Mouse (Mus musculus) effector memory CD4-positive, alpha-beta T cell, adult 7 months (primary cell): ENCODE measurements around the gene Zbtb4. TPM values are rescaled to one million over a fixed set of nuclear protein-coding genes. Genes with fewer than 3 reads are reported as not detected.

ENCODE experiments used
- polyA plus RNA-seq: library from polyadenylated mRNA; unstranded; fragments of 100-300 nt; shearing (Covaris generic); gene quantifications from one replicate; pipeline ENCODE4 v1.2.1, GENCODE M21; 2017

Gene Zbtb4
- 4.2 TPM for polyA plus RNA-seq

GRCm38 (mm10) chr11:69765221-69766125 lies at the start of gene Zbtb4:
Zbtb4 (plus strand) TSS chr11:69765912.

GRCm38 (mm10) chr11:69758478-69758970 lies 7.2 kb upstream of the Zbtb4 start, which contains the start of gene Polr2a:
Polr2a (minus strand) TSS chr11:69758637.

DNA sequence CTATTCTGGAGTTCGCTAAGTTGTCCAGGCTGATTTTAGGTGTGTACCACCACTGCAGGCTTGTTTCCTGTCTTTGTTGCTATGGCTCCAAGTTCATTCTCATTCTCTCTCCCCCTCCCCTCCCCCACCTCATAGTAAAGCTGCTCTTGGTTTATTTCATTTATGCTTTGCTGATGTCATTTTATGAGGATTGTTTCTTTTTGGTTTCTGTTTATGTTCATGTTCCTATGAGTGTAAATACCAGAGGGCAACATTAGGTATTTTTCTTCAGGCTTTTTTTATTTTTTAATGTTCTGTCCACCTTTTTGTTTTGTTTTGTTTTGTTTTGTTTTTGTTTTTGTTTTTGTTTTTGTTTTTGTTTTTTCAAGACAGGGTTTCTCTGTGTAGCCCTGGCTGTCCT lies 3.8 kb upstream of the Zbtb4 start, which contains the start of gene Slc35g3:
Gene Slc35g3, minus strand, starts transcription at position 101 of the 400 bp plus-strand sequence.

DNA sequence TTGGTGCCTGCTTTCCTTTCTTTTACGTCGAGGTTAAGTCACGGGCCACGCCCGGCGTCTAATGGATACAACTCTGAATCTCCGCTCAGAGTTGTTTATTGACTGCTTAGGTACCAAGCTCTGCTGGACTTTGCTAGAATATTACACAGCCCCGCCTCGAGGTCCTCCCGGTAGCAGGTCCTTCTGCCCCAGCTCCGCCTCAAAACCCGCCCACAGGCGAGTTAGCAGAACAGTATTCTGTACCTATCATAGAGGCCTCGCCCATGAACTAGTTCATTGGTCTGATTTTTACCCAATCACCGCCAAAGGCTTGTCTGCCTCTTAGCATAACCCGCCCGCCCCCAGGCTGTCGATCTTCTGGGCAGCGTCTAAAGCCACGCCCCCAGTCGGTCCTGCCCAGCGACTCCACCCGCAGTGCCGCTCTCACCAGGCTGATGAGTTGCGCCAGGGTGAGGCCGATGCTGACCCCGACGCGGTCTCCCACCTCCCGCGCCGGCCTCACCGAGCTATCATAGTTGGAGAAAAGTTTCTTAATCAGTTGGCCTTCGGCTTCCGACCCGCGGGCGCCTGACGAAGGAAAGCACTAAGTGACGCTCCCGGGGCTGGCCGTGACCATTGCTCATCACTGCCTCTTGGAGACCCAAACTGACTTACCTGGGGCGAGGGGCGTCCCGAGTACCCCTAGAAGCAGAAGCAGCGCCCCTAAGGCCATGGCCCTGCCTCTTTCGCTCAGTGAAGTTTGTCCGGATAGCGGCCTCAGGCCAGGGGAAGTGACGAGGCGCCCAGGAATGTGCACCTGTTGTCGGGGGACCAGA lies 29.7 kb downstream of the Zbtb4 start, which contains the start of gene Chrnb1:
Gene Chrnb1, minus strand, starts transcription at position 776 of the 815 bp plus-strand sequence.

DNA sequence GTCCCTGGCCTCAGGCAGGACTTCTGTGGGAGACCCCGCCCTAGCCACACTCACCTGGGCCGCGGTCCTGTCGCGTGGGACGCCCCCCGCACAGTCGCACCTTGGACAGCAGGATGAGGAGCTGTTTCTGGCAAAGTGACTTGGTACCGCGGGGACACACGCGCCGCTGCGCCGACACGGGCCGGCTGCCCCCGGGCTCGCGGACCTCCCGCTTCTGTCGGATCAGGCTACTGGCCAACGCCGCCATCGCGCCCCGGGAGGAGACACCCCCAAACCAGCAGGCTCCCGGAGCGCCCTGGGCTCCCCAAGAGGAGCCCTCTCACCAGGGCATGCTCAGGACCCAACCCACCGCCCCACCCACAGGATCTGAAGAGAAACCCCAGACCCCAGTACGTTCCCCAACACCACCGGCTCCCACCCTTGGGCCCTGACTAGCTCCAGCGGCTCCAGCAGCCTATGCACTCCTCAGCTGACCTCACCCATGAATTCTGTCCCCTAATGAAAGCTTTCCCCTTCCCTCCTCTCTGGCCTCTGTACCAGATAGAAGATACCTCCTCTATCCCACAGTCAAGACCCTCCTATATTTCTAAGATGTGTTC lies 35.8 kb downstream of the Zbtb4 start, which contains the start of gene Fgf11:
Gene Fgf11, minus strand, starts transcription at position 479 of the 599 bp plus-strand sequence.

GRCm38 (mm10) chr11:69804972-69805909 lies 39.5 kb downstream of the Zbtb4 start, which contains the start of gene Tmem102:
Tmem102 (minus strand) TSS chr11:69805624.

DNA sequence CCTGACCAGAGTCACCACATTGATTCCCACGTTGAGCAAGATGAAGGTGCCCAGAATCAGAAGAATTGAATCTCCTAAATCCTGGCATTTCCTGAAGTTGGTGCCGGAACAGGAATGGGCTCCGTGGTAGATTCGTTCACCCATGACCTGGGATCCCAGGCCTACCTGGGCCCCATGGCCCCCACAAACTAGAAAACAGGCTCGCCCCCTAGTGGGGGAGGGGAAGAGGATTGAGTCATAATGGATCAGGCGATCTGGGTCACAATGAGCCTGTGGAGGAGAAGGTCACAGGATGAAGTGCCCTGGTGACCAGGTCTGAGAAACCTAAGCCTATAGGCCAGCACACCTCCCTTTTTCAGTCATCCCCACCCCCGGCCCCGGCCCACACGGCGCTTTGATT lies 49.4 kb downstream of the Zbtb4 start, which contains the start of gene Gm39566:
Gene Gm39566, minus strand, starts transcription at position 144 of the 400 bp plus-strand sequence.

GRCm38 (mm10) chr11:69818365-69818764 lies 52.7 kb downstream of the Zbtb4 start, which contains the start of gene Spem2:
Spem2 (minus strand) TSS chr11:69818465.

DNA sequence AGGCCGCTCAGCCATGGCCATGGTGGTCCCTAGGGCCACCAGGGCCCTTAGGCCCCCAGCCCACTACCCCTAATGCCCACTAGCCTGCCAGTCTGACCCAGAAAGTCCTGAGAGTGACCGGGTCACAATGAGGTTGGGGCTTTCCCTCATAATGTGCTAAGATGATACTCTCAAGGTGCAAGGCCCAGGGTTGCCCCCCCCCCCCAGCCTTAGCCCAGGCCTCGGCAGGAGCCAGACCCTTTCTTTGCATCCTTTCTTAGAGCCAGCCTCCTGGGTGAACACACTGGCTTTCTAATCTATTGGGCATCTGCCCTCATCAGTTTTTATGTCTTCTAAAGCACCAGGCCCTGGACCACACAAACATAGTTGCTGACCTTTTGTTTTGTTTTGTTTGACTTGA lies 56.4 kb downstream of the Zbtb4 start, which contains the start of gene Spem1:
Gene Spem1, minus strand, starts transcription at position 101 of the 400 bp plus-strand sequence.

Other genes with a start within 250 kb of the Zbtb4 start
- 0.16 TPM for gene Dnah2, start 216.8 kb upstream of the Zbtb4 start, polyA plus RNA-seq
- gene Efnb3, start 205.7 kb upstream of the Zbtb4 start, polyA plus RNA-seq, result not detected
- gene Wrap53, start 185.7 kb upstream of the Zbtb4 start, polyA plus RNA-seq, result 13.1 TPM
- 204 TPM for gene Trp53, start 185.6 kb upstream of the Zbtb4 start, polyA plus RNA-seq
- gene Atp1b2, start 160.0 kb upstream of the Zbtb4 start, polyA plus RNA-seq, result not detected
- gene Shbg, start 148.0 kb upstream of the Zbtb4 start, polyA plus RNA-seq, result 0.68 TPM
- gene Sat2, start 143.9 kb upstream of the Zbtb4 start, polyA plus RNA-seq, result 0.59 TPM
- gene Fxr2, start 132.9 kb upstream of the Zbtb4 start, polyA plus RNA-seq, result 73.0 TPM
- 0.76 TPM for gene Sox15, start 110.6 kb upstream of the Zbtb4 start, polyA plus RNA-seq
- 44.5 TPM for gene Mpdu1, start 103.3 kb upstream of the Zbtb4 start, polyA plus RNA-seq
- gene Cd68, start 99.8 kb upstream of the Zbtb4 start, polyA plus RNA-seq, result 3.9 TPM
- 729 TPM for gene Eif4a1, start 93.5 kb upstream of the Zbtb4 start, polyA plus RNA-seq
- 29.6 TPM for gene Senp3, start 83.8 kb upstream of the Zbtb4 start, polyA plus RNA-seq
- gene Tnfsf13, start 80.1 kb upstream of the Zbtb4 start, polyA plus RNA-seq, result not detected
- gene Tnfsf12, start 70.1 kb upstream of the Zbtb4 start, polyA plus RNA-seq, result not detected
- gene Tnfsfm13, start 69.8 kb upstream of the Zbtb4 start, polyA plus RNA-seq, result not detected
- gene Polr2a, start 7.3 kb upstream of the Zbtb4 start, polyA plus RNA-seq, result 51.9 TPM
- 0.26 TPM for gene Slc35g3, start 3.9 kb upstream of the Zbtb4 start, polyA plus RNA-seq
- gene Chrnb1, start 30.0 kb downstream of the Zbtb4 start, polyA plus RNA-seq, result 0.52 TPM
- gene Fgf11, start 35.9 kb downstream of the Zbtb4 start, polyA plus RNA-seq, result not detected
- not detected for gene Tmem102, start 39.7 kb downstream of the Zbtb4 start, polyA plus RNA-seq
- gene Gm39566, start 49.4 kb downstream of the Zbtb4 start, polyA plus RNA-seq, result 0.16 TPM
- 0.39 TPM for gene Spem2, start 52.6 kb downstream of the Zbtb4 start, polyA plus RNA-seq
- not detected for gene Spem1, start 56.3 kb downstream of the Zbtb4 start, polyA plus RNA-seq
- 0.15 TPM for gene Nlgn2, start 71.9 kb downstream of the Zbtb4 start, polyA plus RNA-seq
- 44.3 TPM for gene Tmem256, start 72.6 kb downstream of the Zbtb4 start, polyA plus RNA-seq
- 8.5 TPM for gene Plscr3, start 80.5 kb downstream of the Zbtb4 start, polyA plus RNA-seq
- 0.27 TPM for gene Tnk1, start 92.8 kb downstream of the Zbtb4 start, polyA plus RNA-seq
- not detected for gene Tmem95, start 112.1 kb downstream of the Zbtb4 start, polyA plus RNA-seq
- gene Kctd11, start 115.5 kb downstream of the Zbtb4 start, polyA plus RNA-seq, result 0.95 TPM
- gene Acap1, start 129.6 kb downstream of the Zbtb4 start, polyA plus RNA-seq, result 485 TPM
- 1.6 TPM for gene 2810408A11Rik, start 135.1 kb downstream of the Zbtb4 start, polyA plus RNA-seq
- 7.3 TPM for gene Neurl4, start 135.2 kb downstream of the Zbtb4 start, polyA plus RNA-seq
- gene Gps2, start 148.0 kb downstream of the Zbtb4 start, polyA plus RNA-seq, result 235 TPM
- gene Eif5a, start 156.0 kb downstream of the Zbtb4 start, polyA plus RNA-seq, result 1,038 TPM
- not detected for gene Ybx2, start 169.9 kb downstream of the Zbtb4 start, polyA plus RNA-seq
- not detected for gene Slc2a4, start 182.3 kb downstream of the Zbtb4 start, polyA plus RNA-seq
- gene Cldn7, start 198.9 kb downstream of the Zbtb4 start, polyA plus RNA-seq, result not detected
- gene Ctdnep1, start 215.2 kb downstream of the Zbtb4 start, polyA plus RNA-seq, result 34.3 TPM
- gene Elp5, start 216.6 kb downstream of the Zbtb4 start, polyA plus RNA-seq, result 57.5 TPM
- gene Gabarap, start 225.2 kb downstream of the Zbtb4 start, polyA plus RNA-seq, result 358 TPM
- 52.1 TPM for gene Phf23, start 229.9 kb downstream of the Zbtb4 start, polyA plus RNA-seq
- 15.5 TPM for gene Dvl2, start 234.7 kb downstream of the Zbtb4 start, polyA plus RNA-seq
- 101 TPM for gene Acadvl, start 249.5 kb downstream of the Zbtb4 start, polyA plus RNA-seq